Mouse (Mus musculus): ENCODE results near the gene Pfkfb3. TPM values are rescaled to one million over a fixed set of nuclear protein-coding genes. Genes with fewer than 3 reads are reported as not detected.

The Pfkfb3 gene
- polyA plus RNA-seq, 1 experiment from 2014 or later: 16.1 TPM

DNA sequence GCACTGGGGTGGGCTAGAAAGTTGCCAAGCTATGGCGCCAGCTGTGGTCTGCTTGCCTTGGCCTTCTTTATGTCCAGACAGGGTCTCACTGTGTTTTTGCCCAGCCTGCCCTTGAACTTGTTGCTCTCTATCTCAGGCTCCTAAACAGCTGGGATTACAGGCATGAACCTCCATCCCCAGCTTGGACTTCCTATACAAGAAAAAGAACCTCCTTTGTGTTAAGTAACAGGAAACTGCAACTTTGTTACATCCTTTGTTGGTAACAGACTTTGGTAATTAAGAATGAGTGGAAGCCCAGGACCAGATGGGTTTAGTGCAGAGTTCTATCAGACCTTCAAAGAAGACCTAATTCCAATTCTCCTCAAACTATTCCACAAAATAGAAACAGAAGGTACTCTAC is 19.8 kb upstream of the Pfkfb3 start:
- no peak for ATAC-seq (ENCODE audit: insufficient number of reproducible peaks, insufficient read depth, low FRiP score, low read depth)
- Histone ChIP-seq H3K4me2 (replicated peaks; ENCODE audit: low read depth, low read length) (no peak overlapping the region), H3K4me1 (ENCODE audit: control insufficient read depth, insufficient read depth, low read length) (no peaks in the 10 kb centered on the region), H3K9me3 (ENCODE audit: control insufficient read depth, low read depth, low read length) (no peaks in the 10 kb centered on the region), H3K4me3 (ENCODE audit: low read depth, low read length) (no peak overlapping the region), H3K27ac (ENCODE audit: low read length) (no peak overlapping the region), H3K9ac (replicated peaks; ENCODE audit: low read depth, low read length) (no peak overlapping the region), H3K27me3 (ENCODE audit: control insufficient read depth, insufficient read depth, low read length) (no peaks in the 10 kb centered on the region), H3K36me3 (ENCODE audit: control insufficient read depth, insufficient read depth, low read length) (no peaks in the 10 kb centered on the region)
- 95% methylated on average over 1 of the region's 1 CpGs for WGBS

DNA sequence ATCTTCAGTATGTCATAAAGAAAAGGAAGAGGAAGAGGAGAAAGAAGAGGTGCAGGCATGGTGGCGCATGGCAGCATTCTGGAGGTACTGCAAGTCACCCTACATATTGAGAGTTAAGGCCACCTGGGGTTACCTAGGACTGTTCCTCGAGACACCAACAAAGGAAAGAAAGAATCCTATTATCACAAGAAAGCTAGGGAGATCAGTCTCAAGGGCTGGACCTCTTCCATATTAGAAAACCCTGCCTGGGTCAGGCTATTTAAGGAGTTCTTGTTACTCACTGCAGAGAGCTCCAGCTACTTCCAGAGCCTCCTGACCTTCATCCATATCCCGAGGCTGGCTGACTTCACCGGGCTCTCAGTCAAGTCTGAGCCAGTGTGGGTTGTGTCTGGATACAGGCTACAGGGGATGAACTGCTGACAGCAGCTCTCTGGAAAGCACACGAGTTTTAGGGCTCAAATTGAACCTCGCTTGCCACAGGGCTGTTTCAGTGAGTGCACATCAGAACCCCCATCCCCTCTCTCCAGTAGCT is 17.2 kb upstream of the Pfkfb3 start:
- no peaks in the 10 kb centered on the region for H3K4me1 ChIP-seq (ENCODE audit: control insufficient read depth, insufficient read depth, low read length)
- no peak overlapping the region for H3K4me2 ChIP-seq (replicated peaks; ENCODE audit: low read depth, low read length)
- no peak overlapping the region for H3K27ac ChIP-seq (ENCODE audit: low read length)
- no peak overlapping the region for H3K4me3 ChIP-seq (ENCODE audit: low read depth, low read length)
- no peaks in the 10 kb centered on the region for H3K36me3 ChIP-seq (ENCODE audit: control insufficient read depth, insufficient read depth, low read length)
- H3K9me3 ChIP-seq (ENCODE audit: control insufficient read depth, low read depth, low read length): no peaks in the 10 kb centered on the region
- ATAC-seq (ENCODE audit: insufficient number of reproducible peaks, insufficient read depth, low FRiP score, low read depth): no peak
- WGBS: 53% methylated on average over 6 of the region's 6 CpGs
- no peak overlapping the region for H3K9ac ChIP-seq (replicated peaks; ENCODE audit: low read depth, low read length)
- no peaks in the 10 kb centered on the region for H3K27me3 ChIP-seq (ENCODE audit: control insufficient read depth, insufficient read depth, low read length)

DNA sequence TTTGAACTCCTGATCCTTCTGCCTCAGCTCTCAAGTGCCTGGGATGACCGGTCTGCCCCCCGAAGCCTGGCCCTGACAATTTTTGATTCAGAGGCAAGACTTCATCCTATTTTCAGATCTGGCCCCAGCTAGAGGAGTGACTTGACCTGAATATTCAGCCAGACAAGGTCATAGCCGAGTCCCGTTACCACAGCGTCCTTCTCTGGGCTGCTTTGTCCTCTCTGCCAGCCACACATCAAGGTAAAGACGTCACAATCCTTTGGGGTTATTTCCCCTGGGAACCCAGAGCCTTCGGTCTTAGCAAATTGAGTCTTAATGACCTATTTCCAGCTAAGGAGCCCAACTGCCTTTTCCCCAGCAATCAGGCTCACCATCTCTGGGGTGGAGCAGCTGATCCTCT is 14.6 kb upstream of the Pfkfb3 start:
- no peaks in the 10 kb centered on the region for H3K9me3 ChIP-seq (ENCODE audit: control insufficient read depth, low read depth, low read length)
- no peak for ATAC-seq (ENCODE audit: insufficient number of reproducible peaks, insufficient read depth, low FRiP score, low read depth)
- H3K4me2 ChIP-seq (replicated peaks; ENCODE audit: low read depth, low read length): no peak overlapping the region
- 82% methylated on average over 7 of the region's 7 CpGs for WGBS
- no peaks in the 10 kb centered on the region for H3K27me3 ChIP-seq (ENCODE audit: control insufficient read depth, insufficient read depth, low read length)
- H3K9ac ChIP-seq (replicated peaks; ENCODE audit: low read depth, low read length): no peak overlapping the region
- H3K4me3 ChIP-seq (ENCODE audit: low read depth, low read length): no peak overlapping the region
- H3K36me3 ChIP-seq (ENCODE audit: control insufficient read depth, insufficient read depth, low read length): no peaks in the 10 kb centered on the region
- no peak overlapping the region for H3K27ac ChIP-seq (ENCODE audit: low read length)
- no peaks in the 10 kb centered on the region for H3K4me1 ChIP-seq (ENCODE audit: control insufficient read depth, insufficient read depth, low read length)

DNA sequence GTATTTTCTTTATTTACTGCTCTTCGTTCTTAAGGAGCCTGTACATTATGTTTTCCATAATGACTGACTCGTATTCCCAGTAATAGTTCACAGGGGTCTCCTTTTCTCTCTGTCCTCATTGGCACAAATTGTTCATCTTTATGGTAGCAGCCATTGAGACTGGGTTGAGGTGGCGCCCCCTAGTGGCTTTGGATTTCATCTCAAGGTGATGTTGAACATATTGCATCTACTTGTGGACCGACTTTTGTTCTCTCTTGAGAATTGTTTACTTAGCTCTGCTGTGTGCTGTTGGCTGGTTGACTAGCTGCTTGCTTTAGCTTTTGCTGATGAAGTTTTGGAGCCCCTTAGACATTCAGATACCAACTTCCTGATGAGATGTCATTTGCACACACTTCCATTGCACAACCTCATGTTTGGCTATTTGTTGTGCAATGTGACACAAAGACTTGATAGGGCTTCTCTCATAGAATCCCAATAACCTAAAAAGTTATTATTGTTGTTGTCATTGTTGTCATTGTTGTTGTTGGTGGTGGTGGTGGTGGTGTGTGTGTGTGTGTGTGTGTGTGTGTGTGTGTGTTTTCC is 14.0 kb upstream of the Pfkfb3 start:
- H3K4me3 ChIP-seq (ENCODE audit: low read depth, low read length): no peak overlapping the region
- H3K27me3 ChIP-seq (ENCODE audit: control insufficient read depth, insufficient read depth, low read length): no peaks in the 10 kb centered on the region
- H3K27ac ChIP-seq (ENCODE audit: low read length): no peak overlapping the region
- no peaks in the 10 kb centered on the region for H3K9me3 ChIP-seq (ENCODE audit: control insufficient read depth, low read depth, low read length)
- no peak overlapping the region for H3K9ac ChIP-seq (replicated peaks; ENCODE audit: low read depth, low read length)
- no peak overlapping the region for H3K4me2 ChIP-seq (replicated peaks; ENCODE audit: low read depth, low read length)
- WGBS: 58% methylated on average over 4 of the region's 4 CpGs
- H3K4me1 ChIP-seq (ENCODE audit: control insufficient read depth, insufficient read depth, low read length): no peaks in the 10 kb centered on the region
- no peaks in the 10 kb centered on the region for H3K36me3 ChIP-seq (ENCODE audit: control insufficient read depth, insufficient read depth, low read length)
- ATAC-seq (ENCODE audit: insufficient number of reproducible peaks, insufficient read depth, low FRiP score, low read depth): no peak

DNA sequence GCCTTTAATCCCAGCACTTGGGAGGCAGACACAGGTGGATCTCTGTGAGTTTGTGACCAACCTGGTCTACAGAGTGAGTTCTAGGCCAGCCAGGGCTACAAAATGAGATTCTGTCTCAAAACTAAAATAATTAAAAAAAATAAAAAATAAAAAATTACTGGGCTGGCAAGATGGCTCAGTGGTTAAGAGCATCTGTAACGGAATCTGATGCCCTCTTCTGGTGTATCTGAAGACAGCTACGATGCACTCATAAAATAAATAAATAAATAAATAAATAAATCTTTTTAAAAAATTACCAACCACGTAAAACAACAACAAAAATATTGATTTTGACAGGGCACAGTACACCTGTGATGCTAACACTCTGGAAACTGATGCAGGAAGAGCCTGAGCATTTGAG is 13.0 kb upstream of the Pfkfb3 start:
- H3K4me2 ChIP-seq (replicated peaks; ENCODE audit: low read depth, low read length): no peak overlapping the region
- H3K9me3 ChIP-seq (ENCODE audit: control insufficient read depth, low read depth, low read length): no peaks in the 10 kb centered on the region
- no peaks in the 10 kb centered on the region for H3K27me3 ChIP-seq (ENCODE audit: control insufficient read depth, insufficient read depth, low read length)
- H3K36me3 ChIP-seq (ENCODE audit: control insufficient read depth, insufficient read depth, low read length): no peaks in the 10 kb centered on the region
- no peak overlapping the region for H3K4me3 ChIP-seq (ENCODE audit: low read depth, low read length)
- H3K4me1 ChIP-seq (ENCODE audit: control insufficient read depth, insufficient read depth, low read length): no peaks in the 10 kb centered on the region
- no peak overlapping the region for H3K27ac ChIP-seq (ENCODE audit: low read length)
- no peak for ATAC-seq (ENCODE audit: insufficient number of reproducible peaks, insufficient read depth, low FRiP score, low read depth)
- 90% methylated on average over 3 of the region's 3 CpGs for WGBS
- no peak overlapping the region for H3K9ac ChIP-seq (replicated peaks; ENCODE audit: low read depth, low read length)

DNA sequence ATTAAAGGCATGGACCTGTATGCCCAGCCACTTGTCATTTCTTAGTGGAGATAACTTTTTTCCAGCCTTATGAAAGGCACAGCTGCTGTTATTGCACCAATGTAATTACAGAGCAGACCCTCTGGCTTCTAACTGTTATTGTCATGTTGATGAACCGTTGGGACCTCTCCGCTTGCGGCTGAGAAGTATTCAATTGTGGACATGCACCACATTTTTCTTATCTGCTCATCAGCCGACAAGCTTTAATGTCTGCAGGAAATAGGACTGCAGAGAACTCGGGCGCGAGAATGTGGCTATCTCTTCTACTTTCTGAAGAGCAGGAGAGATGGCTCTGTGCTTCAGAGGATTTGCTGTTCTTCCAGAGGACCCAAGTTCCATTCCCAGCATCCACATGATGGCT is 12.4 kb upstream of the Pfkfb3 start:
- WGBS: 70% methylated on average over 7 of the region's 7 CpGs
- Histone ChIP-seq H3K4me3 (ENCODE audit: low read depth, low read length) (no peak overlapping the region), H3K27ac (ENCODE audit: low read length) (no peak overlapping the region), H3K4me1 (ENCODE audit: control insufficient read depth, insufficient read depth, low read length) (no peaks in the 10 kb centered on the region), H3K9me3 (ENCODE audit: control insufficient read depth, low read depth, low read length) (no peaks in the 10 kb centered on the region), H3K9ac (replicated peaks; ENCODE audit: low read depth, low read length) (no peak overlapping the region), H3K36me3 (ENCODE audit: control insufficient read depth, insufficient read depth, low read length) (no peaks in the 10 kb centered on the region), H3K27me3 (ENCODE audit: control insufficient read depth, insufficient read depth, low read length) (no peaks in the 10 kb centered on the region), H3K4me2 (replicated peaks; ENCODE audit: low read depth, low read length) (no peak overlapping the region)
- ATAC-seq (ENCODE audit: insufficient number of reproducible peaks, insufficient read depth, low FRiP score, low read depth): no peak

DNA sequence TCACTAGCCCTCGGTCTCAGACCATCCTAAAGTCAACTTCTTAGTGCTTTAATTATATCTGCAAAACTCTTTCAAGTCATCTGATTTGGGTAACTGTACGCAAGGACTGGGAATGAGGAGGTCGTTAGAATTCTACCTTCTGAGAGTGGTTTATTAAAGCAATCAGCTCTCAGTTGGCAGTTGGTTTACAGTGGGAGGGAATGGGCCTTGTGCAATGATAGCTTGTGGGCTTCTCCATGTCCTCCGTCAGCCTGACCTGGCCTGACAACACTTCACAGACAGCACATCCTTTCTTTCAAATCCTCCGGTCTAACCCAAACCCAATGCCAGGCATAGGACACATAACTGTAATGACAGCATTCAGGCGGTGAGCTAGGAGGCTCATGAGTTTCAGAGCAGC is 10.9 kb upstream of the Pfkfb3 start:
- no peak for ATAC-seq (ENCODE audit: insufficient number of reproducible peaks, insufficient read depth, low FRiP score, low read depth)
- WGBS: 89% methylated on average over 6 of the region's 6 CpGs
- H3K9me3 ChIP-seq (ENCODE audit: control insufficient read depth, low read depth, low read length): no peaks in the 10 kb centered on the region
- no peak overlapping the region for H3K4me2 ChIP-seq (replicated peaks; ENCODE audit: low read depth, low read length)
- no peak overlapping the region for H3K4me3 ChIP-seq (ENCODE audit: low read depth, low read length)
- no peaks in the 10 kb centered on the region for H3K36me3 ChIP-seq (ENCODE audit: control insufficient read depth, insufficient read depth, low read length)
- no peaks in the 10 kb centered on the region for H3K27me3 ChIP-seq (ENCODE audit: control insufficient read depth, insufficient read depth, low read length)
- no peak overlapping the region for H3K9ac ChIP-seq (replicated peaks; ENCODE audit: low read depth, low read length)
- no peaks in the 10 kb centered on the region for H3K4me1 ChIP-seq (ENCODE audit: control insufficient read depth, insufficient read depth, low read length)
- no peak overlapping the region for H3K27ac ChIP-seq (ENCODE audit: low read length)

DNA sequence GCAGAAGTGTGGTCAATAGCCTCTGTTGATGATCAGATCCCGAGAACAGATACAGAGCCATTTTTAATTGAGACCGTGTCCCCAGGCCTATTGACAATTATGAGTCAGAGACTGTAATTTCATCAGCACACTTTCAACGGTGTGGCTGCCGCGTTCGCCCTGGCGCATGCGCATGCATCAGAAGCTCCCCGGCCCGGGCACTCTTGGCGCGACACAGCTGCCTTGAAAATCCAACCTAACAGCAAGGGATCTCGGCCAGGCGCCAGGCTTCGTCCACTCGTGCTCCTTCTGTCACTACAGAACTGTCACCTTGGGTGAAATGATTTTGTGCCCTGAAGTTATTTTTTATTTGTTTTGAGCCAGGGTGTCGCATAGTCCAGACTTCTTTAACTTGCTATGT is 9.4 kb upstream of the Pfkfb3 start:
- Histone ChIP-seq H3K27ac (ENCODE audit: low read length) (no peak overlapping the region), H3K36me3 (ENCODE audit: control insufficient read depth, insufficient read depth, low read length) (no peaks in the 10 kb centered on the region), H3K4me3 (ENCODE audit: low read depth, low read length) (no peak overlapping the region), H3K27me3 (ENCODE audit: control insufficient read depth, insufficient read depth, low read length) (no peaks in the 10 kb centered on the region), H3K4me2 (replicated peaks; ENCODE audit: low read depth, low read length) (no peak overlapping the region), H3K4me1 (ENCODE audit: control insufficient read depth, insufficient read depth, low read length) (no peaks in the 10 kb centered on the region), H3K9me3 (ENCODE audit: control insufficient read depth, low read depth, low read length) (no peaks in the 10 kb centered on the region), H3K9ac (replicated peaks; ENCODE audit: low read depth, low read length) (no peak overlapping the region)
- no peak for ATAC-seq (ENCODE audit: insufficient number of reproducible peaks, insufficient read depth, low FRiP score, low read depth)
- WGBS: 93% methylated on average over 17 of the region's 17 CpGs

DNA sequence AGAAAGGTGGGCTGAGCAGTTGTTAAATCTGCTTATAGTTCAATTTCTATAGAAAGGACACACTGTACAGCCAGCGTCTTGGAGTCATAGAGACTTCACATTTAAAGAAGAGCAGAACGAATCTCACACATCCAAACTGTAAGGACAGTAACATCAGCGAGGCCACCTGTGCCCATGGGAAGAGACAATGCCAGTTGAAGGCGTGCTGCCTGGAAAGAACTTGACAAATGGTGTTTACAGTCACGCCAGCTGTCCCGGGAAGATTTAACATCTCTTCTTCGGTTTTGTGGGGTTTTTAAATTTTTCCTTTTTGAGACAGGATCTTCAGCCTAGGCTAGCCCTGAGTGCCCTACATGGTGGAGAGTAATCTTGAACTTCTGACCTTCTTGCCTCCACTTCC is 4.8 kb upstream of the Pfkfb3 start:
- Histone ChIP-seq H3K4me2 (replicated peaks; ENCODE audit: low read depth, low read length) (no peak overlapping the region), H3K36me3 (ENCODE audit: control insufficient read depth, insufficient read depth, low read length) (no peaks in the 10 kb centered on the region), H3K4me1 (ENCODE audit: control insufficient read depth, insufficient read depth, low read length) (no peaks in the 10 kb centered on the region), H3K9me3 (ENCODE audit: control insufficient read depth, low read depth, low read length) (no peaks in the 10 kb centered on the region), H3K4me3 (ENCODE audit: low read depth, low read length) (no peak overlapping the region), H3K27ac (ENCODE audit: low read length) (no peak overlapping the region), H3K27me3 (ENCODE audit: control insufficient read depth, insufficient read depth, low read length) (0 out of 2 replicates have a peak, but pooled peaks cover 4% of the 10 kb centered on the region), H3K9ac (replicated peaks; ENCODE audit: low read depth, low read length) (no peak overlapping the region)
- WGBS: 68% methylated on average over 7 of the region's 7 CpGs
- no peak for ATAC-seq (ENCODE audit: insufficient number of reproducible peaks, insufficient read depth, low FRiP score, low read depth)

All from stomach, embryonic 14.5 days (tissue).